Mouse (Mus musculus): Measurements from ENCODE around the gene Grhpr. TPM values are rescaled to one million over a fixed set of nuclear protein-coding genes. Genes with fewer than 3 reads are reported as not detected.
"Not testable (repeated sequence)": the region's sequence is repeated elsewhere in the genome, so short reads cannot be mapped to it uniquely, and the experiment has no call there.

The Grhpr gene
- total RNA-seq, 2 experiments from 2014 or later = 18.7 to 21.3 TPM

DNA sequence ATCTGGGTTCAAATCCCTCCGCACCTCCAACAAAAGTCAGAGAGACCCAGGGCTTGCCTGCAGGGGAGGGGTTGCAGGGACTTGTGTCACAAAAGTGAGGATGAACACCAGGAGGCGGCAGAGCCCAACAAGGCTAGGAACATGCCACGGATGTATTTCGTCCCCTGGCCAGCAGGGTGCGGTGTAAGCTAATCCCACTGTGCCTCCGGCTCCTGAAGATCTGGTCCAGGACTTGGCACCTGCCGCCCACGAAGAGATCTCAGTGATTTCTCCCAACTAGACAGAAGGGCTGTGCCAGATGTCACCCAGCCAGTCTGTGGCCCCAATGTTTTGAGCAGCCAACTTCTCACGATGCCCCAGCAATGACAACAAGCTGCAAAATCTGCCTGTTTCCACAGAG, 7.7 kb upstream of the Grhpr start:
- DNase-seq (ENCODE audit: low spot score in 2 of 2) = peak; percentile 93 to 95

DNA sequence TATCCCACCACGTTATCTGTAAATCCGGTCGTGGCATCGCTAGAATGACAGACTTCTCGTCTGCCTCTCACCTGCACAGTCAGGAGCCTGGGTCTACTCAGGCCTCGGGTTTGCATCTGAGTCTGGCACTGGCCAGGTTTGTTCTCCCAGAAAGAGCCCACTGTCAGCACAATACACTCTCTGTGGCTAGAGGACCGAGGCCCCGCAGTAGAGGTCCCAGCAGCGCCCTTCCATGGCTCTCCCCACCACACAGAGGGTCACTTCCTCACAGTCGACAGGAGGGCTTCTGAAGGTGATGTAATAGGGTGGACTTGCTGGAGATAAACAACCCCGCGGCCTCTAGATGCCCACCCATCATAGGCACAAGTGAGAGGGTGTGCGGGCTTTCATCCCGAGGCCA, 7.3 kb upstream of the Grhpr start:
- no peak for DNase-seq (ENCODE audit: low spot score in 2 of 2)

DNA sequence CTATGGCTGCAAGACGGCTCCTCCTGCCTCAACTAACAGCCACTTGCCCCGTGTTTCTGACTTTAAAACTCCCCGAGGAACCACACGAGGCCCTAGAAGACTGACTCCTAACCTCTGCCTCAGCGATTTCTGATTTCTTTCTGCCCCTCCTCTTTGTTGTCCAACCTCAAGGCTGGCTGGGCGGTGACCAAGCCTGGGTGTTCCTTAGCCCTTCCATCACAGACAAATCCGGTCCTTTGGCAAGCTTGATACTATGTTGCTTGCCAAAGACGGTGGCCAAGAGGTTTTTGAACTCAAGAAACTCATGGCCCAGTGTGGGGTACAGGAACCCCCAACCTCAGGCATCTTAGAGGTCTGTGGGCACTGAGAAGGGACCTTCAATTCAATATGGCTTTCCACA, 6.9 kb upstream of the Grhpr start:
- no peak for DNase-seq (ENCODE audit: low spot score in 2 of 2)

DNA sequence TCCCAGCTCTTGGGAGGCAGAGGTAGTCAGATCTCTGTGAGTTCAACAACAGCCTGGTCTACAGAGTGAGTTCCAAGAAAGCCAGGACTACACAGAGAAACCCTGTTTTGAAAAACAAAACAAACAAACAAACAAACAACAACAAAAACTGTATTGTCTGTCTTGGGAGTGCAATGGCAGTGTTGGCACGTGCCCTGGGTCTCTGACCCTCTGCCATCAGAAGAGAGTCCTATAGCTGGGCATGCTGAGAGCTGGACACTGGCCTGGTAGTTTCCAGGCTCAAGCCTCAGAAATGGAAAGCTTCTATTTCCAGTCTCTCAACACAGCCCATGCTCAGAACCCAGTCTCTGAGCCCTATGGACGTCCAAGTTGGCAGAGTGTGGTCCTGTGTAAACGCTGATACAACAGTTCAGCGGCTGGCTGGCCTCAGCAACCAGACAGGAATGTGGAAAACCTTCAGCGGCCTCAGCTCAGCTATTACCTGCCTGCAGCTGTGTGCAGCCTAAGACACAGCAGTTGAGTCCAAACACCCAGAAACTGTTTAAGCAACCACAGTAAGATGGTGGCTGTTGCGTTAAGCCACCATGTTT, 5.1 kb upstream of the Grhpr start:
- DNase-seq (ENCODE audit: low spot score in 2 of 2) = no peak

DNA sequence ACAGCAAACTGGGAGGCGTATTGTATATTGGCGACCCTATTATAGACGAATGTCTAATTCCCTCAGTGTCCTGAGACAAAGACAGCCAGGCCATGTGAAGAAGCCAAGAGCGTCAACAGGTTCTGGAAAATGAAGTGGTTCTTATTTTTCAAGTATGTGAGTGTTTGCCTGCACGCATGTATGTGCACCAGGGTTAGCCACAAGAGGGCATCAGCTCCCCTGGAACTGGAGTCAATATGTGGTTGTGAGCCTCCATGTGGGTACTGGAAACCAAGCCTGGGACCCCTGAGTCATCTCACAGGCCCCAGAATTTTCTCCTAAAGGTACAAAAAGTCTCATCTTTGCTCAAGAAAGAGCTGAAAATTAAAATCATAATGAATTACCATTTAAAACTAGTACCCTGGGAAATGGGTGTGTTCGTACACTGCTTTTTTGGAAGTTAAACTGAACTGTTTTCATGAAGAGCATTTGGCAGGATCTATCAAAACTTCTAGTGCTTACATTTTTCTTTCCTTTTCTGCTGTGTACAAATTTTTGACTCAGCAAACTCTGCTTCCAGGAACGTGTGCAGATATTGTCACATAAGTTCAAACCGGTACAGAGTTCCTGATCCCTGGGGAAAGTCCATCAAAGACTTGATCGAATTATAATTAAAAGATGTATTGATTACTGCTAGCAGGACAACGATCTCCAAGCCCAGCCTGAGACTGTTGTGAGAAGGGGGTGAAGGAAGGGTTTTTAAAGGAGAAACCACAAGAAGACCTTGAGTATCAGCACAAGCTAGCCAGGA, 4.1 kb upstream of the Grhpr start:
- no peak for DNase-seq (ENCODE audit: low spot score in 2 of 2)

DNA sequence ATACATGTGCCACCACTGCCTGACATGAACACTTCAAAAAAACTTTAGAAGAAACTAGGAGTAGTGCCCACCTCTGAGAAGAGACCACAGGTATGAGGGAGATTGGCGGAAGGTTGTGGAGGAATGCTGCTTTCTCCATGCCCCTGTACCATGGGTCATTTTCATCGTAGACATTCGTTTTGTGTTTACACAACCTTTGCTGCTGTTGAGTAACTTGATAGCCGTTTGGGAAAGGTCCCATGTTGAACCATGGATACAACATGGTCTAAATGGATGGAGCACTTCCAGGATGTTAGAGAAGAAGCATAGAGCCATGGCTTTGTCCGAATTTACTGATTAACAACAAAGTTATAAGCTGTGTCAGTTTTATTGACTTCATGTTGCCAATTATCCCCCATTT, 3.0 kb upstream of the Grhpr start:
- no peak for DNase-seq (ENCODE audit: low spot score in 2 of 2)

DNA sequence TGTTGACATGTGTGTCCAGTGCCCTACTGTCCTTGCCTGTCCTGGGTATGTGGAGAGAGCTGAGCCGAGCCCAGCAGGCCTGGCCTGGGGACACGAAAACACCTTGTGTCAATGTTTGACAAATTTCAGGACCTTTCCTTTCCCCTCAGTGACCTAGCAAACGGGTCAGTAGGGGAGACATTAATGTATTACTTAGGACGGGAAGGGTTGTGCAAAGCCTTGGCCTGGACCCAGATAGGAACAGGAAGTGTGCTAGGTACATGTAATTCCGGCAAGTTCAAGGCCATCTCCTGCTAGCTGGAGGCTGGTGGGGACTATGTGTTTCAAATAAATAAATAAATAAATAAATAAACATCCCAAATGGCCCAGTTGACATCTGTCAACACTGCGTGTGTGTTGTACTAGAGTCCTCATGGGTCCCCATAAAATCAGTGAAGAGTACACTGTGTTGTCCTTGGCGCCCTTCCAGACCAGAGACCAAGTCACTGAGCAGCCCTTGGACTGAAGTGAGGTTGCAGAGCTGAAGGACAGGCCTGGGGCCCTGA, 1.3 kb upstream of the Grhpr start:
- no peak for DNase-seq (ENCODE audit: low spot score in 2 of 2)

DNA sequence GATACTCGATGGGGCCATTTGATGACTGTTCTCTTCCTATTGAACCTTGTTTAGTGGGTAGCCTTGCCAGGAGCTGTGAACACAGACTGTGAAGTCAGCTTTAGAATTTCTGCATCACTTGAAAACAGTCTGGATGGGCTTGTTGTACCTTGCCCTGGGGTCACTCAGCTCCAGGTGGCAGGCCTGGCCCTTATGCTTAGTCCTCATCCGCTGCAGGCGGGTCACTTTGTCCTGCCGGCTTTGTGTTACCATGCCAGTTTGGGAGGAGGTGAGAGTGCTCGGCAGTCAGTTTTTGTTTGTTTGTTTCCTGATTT, 736 bp downstream of the Grhpr start:
- DNase-seq (ENCODE audit: low spot score in 2 of 2) = no peak

DNA sequence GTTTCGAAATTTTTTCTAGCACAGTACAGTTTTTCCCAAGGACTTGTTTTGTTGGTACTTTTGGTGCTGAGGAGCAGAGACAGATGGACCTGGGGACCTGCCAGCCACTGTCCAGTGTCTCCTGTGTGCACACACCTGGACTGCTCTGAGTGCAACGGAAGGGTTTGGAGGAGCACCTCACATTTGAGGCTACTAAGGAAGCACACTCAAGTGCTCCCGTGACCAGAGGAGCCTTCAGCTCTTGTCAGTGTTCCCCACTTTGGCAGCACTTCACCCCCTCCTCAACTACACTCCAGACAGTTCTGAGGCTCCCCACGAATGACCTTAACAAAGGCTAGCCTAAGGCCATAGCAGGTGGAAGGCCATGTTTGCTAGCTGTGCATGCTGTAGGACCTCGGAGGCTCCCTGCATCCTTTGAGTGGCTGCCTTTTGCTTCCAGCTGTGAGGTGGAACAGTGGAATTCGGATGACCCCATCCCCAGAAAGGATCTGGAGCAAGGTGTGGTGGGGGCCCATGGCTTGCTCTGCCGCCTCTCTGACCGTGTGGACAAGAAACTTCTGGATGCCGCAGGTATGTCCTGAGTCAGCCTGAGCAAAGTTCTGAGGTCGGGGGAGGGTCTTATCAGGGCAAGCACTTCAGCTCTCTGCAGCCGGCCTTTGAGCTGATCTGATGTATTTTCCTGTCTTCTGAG, 1.4 kb downstream of the Grhpr start:
- DNase-seq (ENCODE audit: low spot score in 2 of 2) = no peak

DNA sequence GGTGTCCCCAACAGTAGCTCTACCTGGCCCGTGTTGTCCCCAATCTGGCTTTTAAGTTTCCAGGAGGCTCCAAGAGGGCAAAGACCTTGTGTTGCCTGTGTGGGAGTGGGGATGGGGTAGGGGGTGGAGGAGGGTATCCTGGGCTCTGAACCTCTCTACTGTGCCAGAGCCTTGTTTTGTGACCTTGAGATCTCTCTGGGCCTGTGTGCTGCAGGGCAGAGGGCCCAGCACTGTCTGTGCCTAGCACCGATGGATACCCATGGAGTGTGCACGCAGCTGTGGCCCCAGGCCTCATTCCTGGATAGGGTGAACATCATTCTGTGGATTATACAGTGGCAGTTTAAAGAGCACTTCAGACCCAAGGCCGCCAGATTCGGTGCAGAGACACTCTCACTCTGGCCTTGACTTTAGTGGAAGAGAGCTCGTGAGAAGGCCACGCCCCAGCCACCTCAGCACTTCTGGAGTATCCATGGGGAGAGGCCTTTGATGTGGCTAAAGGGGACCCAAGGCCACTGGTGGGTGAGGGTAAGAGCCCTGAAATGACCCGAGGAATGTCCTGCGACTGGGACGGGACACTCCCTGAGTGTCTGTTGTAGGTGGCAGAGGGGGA, 2.0 kb downstream of the Grhpr start:
- no peak for DNase-seq (ENCODE audit: low spot score in 2 of 2)

DNA sequence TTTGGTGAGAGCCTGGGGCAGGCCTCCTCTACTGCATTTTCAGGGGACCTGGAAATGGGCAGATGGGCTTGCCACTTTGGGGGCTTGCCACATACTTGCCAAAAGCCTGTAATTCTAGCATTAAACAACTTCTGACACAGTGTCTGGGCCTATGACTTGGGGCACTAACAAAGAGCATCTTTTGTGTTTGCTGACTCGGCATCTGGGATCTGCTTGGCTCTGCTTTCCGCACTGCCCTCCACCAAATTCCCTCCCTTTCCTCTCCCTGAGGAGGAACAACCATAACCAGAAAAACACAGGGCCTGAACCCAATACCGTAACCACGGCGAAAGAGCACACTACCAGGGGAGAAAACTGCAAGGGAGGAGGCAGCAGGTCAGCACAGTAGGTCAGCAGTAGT, 9.4 kb downstream of the Grhpr start:
- no peak for DNase-seq (ENCODE audit: low spot score in 2 of 2)

DNA sequence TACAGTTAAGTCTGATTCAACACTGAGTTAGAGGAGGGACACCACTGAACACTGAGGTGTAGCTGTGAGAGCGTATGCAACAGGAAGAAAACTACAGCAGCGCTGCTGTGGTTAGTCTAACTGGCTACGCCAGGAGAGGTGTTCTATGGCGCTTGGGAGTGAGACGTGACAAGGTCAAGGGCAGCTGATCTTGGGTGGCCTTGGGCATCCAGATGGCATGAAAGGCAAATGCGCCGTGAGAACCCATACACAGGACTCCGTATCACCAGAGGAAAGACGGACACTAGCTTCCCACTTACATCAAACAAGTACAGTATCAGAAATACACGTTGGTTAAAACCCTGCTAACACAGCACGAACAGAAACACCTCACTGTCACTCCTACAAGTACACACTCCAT, 11.1 kb downstream of the Grhpr start:
- not testable (repeated sequence) for DNase-seq (ENCODE audit: low spot score in 2 of 2)

DNA sequence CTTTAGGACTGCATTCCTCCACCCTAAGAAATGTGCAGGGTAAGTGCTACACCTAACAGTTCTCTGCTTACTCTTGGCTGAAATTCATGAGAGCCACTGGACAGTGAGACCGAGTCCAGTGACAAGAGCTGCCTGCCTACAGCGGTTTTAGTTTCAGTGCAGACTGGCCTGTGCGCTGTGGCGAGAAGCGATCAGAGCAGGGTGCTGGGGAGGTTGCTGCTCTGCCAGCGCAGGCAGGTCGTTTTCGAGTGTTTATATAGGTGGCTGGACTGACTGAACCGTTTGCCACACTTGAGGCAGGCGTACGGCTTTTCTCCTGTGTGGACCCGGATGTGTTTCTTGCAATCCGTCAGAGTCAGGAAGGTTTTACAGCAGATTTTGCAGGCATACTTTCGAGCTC, 12.0 kb downstream of the Grhpr start:
- not testable (repeated sequence) for DNase-seq (ENCODE audit: low spot score in 2 of 2)

DNA sequence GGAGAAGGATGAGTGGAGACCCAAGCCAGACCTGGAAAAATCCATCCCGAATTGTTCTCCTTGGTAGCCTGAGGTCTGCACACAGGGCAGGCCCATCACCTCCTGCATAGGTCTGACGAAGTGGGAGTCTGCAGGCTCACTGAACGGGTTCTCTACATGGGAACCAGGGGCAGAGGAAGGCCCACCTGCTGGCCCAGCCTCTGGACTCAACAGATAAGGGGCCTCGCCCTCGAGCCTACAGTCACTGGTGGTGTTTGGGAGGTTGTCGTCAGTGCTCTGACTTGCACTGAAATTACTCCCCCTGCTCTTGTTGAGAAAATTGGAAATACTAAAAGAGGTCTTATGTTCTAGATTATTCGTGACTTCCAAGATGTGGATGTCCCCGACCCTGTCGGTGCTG, 12.7 kb downstream of the Grhpr start:
- DNase-seq (ENCODE audit: low spot score in 2 of 2) = no peak

DNA sequence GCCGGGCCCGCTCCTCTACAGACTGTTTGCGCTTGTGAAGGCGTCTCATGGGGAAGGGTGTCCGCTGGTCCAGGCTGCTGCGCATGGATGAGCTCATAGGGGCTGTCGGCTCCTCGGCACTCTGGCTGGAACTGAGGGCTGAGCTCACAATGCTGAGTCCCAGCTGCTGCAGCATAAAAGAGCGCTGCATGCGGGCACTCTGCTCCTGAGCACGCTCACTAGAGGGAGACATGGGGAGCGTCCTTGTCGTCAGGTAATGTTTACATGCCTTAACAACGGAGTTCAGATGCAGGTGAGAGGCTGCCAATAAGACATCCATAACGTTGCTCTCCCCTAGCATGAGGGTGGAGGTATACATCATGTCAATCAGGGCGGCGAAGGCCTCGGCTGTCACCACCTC, 13.6 kb downstream of the Grhpr start:
- no peak for DNase-seq (ENCODE audit: low spot score in 2 of 2)

DNA sequence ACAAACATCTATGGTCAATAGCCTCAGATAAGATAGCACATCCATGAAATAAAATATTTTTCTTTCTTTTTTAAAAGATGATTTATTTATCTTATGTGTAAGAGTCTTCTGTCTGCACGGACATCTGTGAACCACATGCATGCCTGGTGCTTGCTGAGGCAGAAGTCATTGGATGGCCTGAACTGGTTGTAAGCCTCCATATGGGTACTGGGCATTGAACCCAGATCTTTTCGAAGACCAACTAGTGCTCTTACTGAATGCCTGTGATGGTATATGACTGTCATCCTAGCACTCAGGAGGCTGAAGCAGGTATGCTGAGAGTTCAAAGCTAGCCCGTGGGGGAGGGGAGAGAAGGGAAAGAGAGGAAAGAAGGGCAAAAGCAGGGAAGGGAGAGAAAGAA, 16.9 kb downstream of the Grhpr start:
- no peak for DNase-seq (ENCODE audit: low spot score in 2 of 2)

DNA sequence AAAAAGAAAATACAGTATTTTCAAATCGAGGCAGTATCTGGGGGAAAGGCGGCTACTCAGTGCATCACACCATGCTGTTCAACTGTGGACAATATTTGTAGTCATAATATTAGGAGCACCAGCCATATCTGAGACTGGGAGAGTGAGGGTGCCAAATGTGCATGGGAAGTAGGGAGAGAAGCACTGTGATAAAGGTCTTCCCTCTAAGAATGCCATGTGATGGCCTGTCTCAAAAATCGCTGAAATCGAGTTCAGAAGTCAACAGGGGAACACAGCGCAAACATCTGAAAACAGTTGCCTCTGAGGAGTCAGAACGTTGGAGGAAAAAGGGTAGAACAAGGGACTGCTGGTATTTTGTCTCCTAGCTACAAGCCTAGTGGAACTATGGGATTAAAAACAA, 18.8 kb downstream of the Grhpr start:
- no peak for DNase-seq (ENCODE audit: low spot score in 2 of 2)

DNA sequence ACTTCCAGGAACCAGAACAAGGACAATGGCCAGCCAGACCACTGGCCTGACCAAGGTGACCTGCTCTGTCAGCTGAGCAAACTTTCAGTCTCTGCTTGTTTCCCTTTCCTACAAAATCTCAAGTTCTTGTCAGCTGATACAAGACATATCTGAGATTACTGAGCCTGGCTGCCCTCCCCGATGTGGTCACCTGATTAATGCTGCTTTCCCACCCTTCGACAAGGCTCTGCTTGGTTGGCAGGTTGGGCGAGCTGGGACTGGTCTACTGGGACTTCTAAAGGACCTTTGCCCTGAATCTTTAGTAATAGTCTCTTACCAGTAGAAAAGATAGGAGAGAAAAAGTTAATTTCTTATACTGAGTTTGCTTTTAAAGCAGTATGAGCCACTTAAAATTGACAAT, 24.3 kb downstream of the Grhpr start:
- no peak for DNase-seq (ENCODE audit: low spot score in 2 of 2)

DNA sequence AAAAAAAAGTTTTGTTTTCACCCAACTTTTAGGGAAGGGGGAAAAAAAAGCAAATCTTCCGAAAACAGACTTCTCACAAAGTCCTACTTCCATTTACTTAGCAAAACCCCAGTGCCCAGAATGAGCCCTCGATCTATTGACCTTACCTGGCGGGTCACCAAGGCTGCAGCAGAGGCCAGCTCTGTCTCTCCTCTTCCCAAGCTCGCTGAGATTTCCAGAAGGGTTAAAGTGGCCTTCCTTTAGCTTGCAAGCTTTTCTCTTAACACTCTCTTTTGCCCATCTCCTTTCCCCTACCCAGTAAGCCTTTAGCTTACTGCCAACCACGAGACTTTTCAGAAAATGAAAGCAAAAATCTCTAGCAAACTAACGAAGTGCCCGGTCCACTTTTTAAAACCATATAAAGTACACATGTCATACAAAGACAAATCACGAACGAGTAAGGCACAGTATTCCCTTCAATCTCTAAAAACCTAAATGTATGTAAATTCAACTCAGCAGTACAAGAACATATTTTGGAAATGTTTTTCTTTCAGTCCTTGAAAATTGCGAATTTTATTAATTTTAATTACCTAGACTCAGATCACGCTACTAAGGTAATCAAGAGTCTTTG, 29.7 kb downstream of the Grhpr start:
- peak in 1 of 2 experiments; percentile 52 for DNase-seq (ENCODE audit: low spot score in 2 of 2)

DNA sequence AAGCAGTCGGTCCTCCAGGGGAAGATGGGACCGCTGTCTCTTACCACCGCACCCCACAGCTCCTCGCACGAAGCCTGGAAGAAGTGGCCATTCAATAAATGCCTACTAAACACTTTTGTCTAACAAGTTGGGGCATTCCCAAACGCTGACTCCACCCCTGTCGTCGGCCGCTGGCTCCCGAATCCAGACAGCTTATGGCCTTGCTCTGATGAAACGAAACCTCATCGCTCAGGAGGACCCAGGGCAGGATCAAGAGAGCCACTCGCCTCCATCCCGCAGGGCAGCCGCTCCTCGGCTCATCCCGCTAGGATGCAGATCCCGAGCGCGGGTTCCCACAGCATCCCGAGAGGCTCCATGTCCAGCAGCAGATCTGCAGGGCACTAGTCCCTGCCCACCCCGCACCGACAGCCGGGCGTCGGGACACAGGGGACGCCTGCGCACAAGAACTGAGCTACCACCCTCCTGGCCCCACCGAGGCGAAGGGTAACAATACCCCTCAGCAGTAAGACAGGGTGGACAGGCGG, 30.4 kb downstream of the Grhpr start:
- no peak for DNase-seq (ENCODE audit: low spot score in 2 of 2)

Measured in layer of hippocampus, postnatal 14 days (tissue).